21 mouse cellular contexts compared by ENCODE assay signal in genomic region chr1:86555665-86556064, GRCm38 (mm10).
"Had no signal": no experiment of that assay in that cellular context is flagged by ENCODE, and none has a peak within 500 bp of the region (broad histone marks: within the 10 kb centered on the region; RNA-seq: fewer than 3 reads in every experiment).

No protein-coding gene starts in this region.

- H3K9ac ChIP-seq: lung, embryonic 15.5 days; midbrain, embryonic 12.5 days; neural tube, embryonic 13.5 days; neural tube, embryonic 15.5 days had no signal

- H3K4me1 ChIP-seq: lung, embryonic 15.5 days; midbrain, embryonic 12.5 days; neural tube, embryonic 13.5 days; neural tube, embryonic 15.5 days had no signal

- H3K4me3 ChIP-seq: lung, embryonic 15.5 days; midbrain, embryonic 10.5 days; midbrain, embryonic 12.5 days; myocyte; neural tube, embryonic 13.5 days; neural tube, embryonic 15.5 days had no signal

- DNase-seq: lung, adult 2 months; lung, postnatal 14 days; lung, postnatal 36 days; midbrain, embryonic 14.5 days; retina, postnatal 1 day; right cerebral cortex, adult 18-20 months; right cerebral cortex, postnatal 25 days; right cerebral cortex, postnatal 4 days; spleen, adult 18-20 months; thymus, adult 18-20 months; thymus, postnatal 14 days; thymus, postnatal 36 days had no signal

- H3K27ac ChIP-seq: lung, embryonic 15.5 days; macrophage; midbrain, embryonic 10.5 days; midbrain, embryonic 12.5 days; neural tube, embryonic 13.5 days; neural tube, embryonic 15.5 days had no signal

- H3K4me2 ChIP-seq: lung, embryonic 15.5 days; midbrain, embryonic 12.5 days; neural tube, embryonic 13.5 days; neural tube, embryonic 15.5 days had no signal

- H3K9me3 ChIP-seq: lung, embryonic 15.5 days; midbrain, embryonic 10.5 days; midbrain, embryonic 12.5 days; neural tube, embryonic 13.5 days; neural tube, embryonic 15.5 days had no signal

- ATAC-seq: lung, postnatal 0 days; midbrain, embryonic 16.5 days had no signal

- H3K27me3 ChIP-seq: lung, embryonic 15.5 days; midbrain, embryonic 12.5 days; neural tube, embryonic 13.5 days; neural tube, embryonic 15.5 days had no signal
